In the genomic region with DNA sequence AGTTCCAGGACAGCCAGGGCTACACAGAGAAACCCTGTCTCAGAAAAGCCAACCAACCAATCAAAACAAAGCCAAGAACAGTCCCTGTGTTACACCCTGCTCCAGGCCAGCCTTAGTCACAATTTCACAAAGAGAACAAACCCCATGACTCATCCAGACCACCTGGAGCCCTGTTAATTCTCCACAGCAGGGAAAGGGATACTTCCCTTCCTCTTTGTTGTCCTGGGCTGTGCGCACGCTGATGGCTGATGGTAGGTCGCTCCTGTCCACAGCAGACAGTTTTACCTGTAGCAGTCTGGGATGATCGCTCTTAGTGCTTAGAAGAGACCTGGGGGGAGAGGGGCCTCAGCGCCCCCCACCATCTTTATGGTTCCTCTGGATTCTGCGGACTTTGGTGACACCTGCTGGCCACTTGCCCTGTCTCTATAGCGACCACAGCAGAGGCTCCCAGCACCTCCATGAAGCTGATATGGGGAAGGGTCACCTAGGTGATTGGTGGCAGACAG, we compare ENCODE assay signal across 8 mouse cellular contexts. TPM values are rescaled to one million over a fixed set of nuclear protein-coding genes. Genes with fewer than 3 reads are reported as not detected.
DNase-seq lines count a peak whose midpoint lies in the region; ATAC-seq and TF ChIP-seq lines count a peak whose summit lies in the region.

No protein-coding gene starts in this region.

- H3K27ac ChIP-seq in cerebellum, adult 2 months (ENCODE audit: insufficient read depth, low read length) = no peak overlapping the region
- no peak overlapping the region for H3K27ac ChIP-seq in thymus, adult 2 months (ENCODE audit: control insufficient read depth, insufficient read depth, low read length)
- no peak overlapping the region for H3K27ac ChIP-seq in kidney, embryonic 16.5 days (ENCODE audit: low read length)
- no peak overlapping the region for H3K27ac ChIP-seq in olfactory bulb, adult 2 months (ENCODE audit: insufficient read depth, low read depth, low read length)

- no peak for TF ChIP-seq POLR2A in cerebellum, adult 2 months (IDR thresholded peaks at IDR 0.05; ENCODE audit: borderline replicate concordance, insufficient read depth, low read length)
- no peak for TF ChIP-seq POLR2A in thymus, adult 2 months (IDR thresholded peaks at IDR 0.05; ENCODE audit: control insufficient read depth, extremely low read depth, insufficient read depth, low read length, poor library complexity)
- TF ChIP-seq POLR2A in olfactory bulb, adult 2 months (IDR thresholded peaks at IDR 0.05; ENCODE audit: insufficient read depth, low read depth, low read length) = no peak

- DNase-seq in cerebellum, adult 2 months = peak; percentile 41 to 50
- DNase-seq in cerebellum, adult 11-12 months = no peak
- DNase-seq in thymus, adult 2 months = peak; percentile 29
- no peak for DNase-seq in thymus, postnatal 0 days (ENCODE audit: low spot score)
- peak; percentile 29 for DNase-seq in fibroblast of lung, adult 2 months (ENCODE audit: low read depth)
- DNase-seq in gastrocnemius, postnatal 36 days = no peak

- peak; percentile 55; the same call in 1 of the 2 replicates for ATAC-seq in kidney, embryonic 16.5 days (ENCODE audit: low FRiP score, low TSS enrichment)

- H3K27me3 ChIP-seq in cerebellum, adult 2 months (ENCODE audit: control insufficient read depth, insufficient read depth, low read length) = no peaks in the 10 kb centered on the region
- H3K27me3 ChIP-seq in thymus, adult 2 months (ENCODE audit: control insufficient read depth, insufficient read depth, low read length) = no peaks in the 10 kb centered on the region
- H3K27me3 ChIP-seq in kidney, embryonic 16.5 days (ENCODE audit: insufficient read depth, low read length) = no peaks in the 10 kb centered on the region

- H3K4me2 ChIP-seq in kidney, embryonic 16.5 days (replicated peaks; ENCODE audit: low read depth, low read length) = no peak overlapping the region

- intact Hi-C loops in gastrocnemius, postnatal 36 days (cut with DNase I) = no loop called here

- no peaks in the 10 kb centered on the region for H3K36me3 ChIP-seq in thymus, adult 2 months (ENCODE audit: control insufficient read depth, insufficient read depth, low read length)
- H3K36me3 ChIP-seq in kidney, embryonic 16.5 days (ENCODE audit: insufficient read depth, low read length) = no peaks in the 10 kb centered on the region

- H3K9ac ChIP-seq in kidney, embryonic 16.5 days (replicated peaks; ENCODE audit: low read length) = no peak overlapping the region

- H3K9me3 ChIP-seq in kidney, embryonic 16.5 days (ENCODE audit: low read length) = no peaks in the 10 kb centered on the region

- no peak overlapping the region for H3K4me3 ChIP-seq in cerebellum, adult 2 months (replicated peaks; ENCODE audit: insufficient read depth, low read depth, low read length)
- no peak overlapping the region for H3K4me3 ChIP-seq in thymus, adult 2 months (ENCODE audit: control insufficient read depth, insufficient read depth, low read length)
- no peak overlapping the region for H3K4me3 ChIP-seq in kidney, embryonic 16.5 days (ENCODE audit: low read length)
- H3K4me3 ChIP-seq in olfactory bulb, adult 2 months (ENCODE audit: insufficient read depth, low read depth, low read length) = no peak overlapping the region

- 28% methylated on average over 7 of the region's 7 CpGs for WGBS in cerebellum, adult 2 months
- 62% methylated on average over 7 of the region's 7 CpGs for WGBS in thymus, adult 2 months
- 38% methylated on average over 7 of the region's 7 CpGs for WGBS in kidney, embryonic 16.5 days
- 35% methylated on average over 7 of the region's 7 CpGs for WGBS in olfactory bulb, adult 2 months

- TF ChIP-seq CTCF in cerebellum, adult 2 months (IDR thresholded peaks at IDR 0.05; ENCODE audit: borderline replicate concordance, insufficient read depth, low read depth, low read length) = peak; percentile 70
- TF ChIP-seq CTCF in thymus, adult 2 months (IDR thresholded peaks at IDR 0.05; ENCODE audit: borderline replicate concordance, control insufficient read depth, extremely low read depth, insufficient read depth, low read length, poor library complexity) = peak; percentile 38; the same call in 1 of the 2 replicates
- TF ChIP-seq CTCF in olfactory bulb, adult 2 months (IDR thresholded peaks at IDR 0.05; ENCODE audit: insufficient read depth, low read depth, low read length) = peak; percentile 49; the same call in 1 of the 2 replicates

- no peaks in the 10 kb centered on the region for H3K4me1 ChIP-seq in cerebellum, adult 2 months (ENCODE audit: control insufficient read depth, insufficient read depth, low read length)
- no peaks in the 10 kb centered on the region for H3K4me1 ChIP-seq in thymus, adult 2 months (replicated peaks; ENCODE audit: control insufficient read depth, insufficient read depth, low read length)
- H3K4me1 ChIP-seq in kidney, embryonic 16.5 days (ENCODE audit: insufficient read depth, low read length) = 0 out of 2 replicates have a peak, but pooled peaks cover 3% of the 10 kb centered on the region
- H3K4me1 ChIP-seq in olfactory bulb, adult 2 months (ENCODE audit: control insufficient read depth, insufficient read depth, low read length) = peaks cover 9% of the 10 kb centered on the region; the same call in 1 of the 2 replicates

RNA-seq across cellular contexts. Expression of a gene that starts 24.7 kb away (rescaled TPM):
- 29.3 and 36.5 TPM in 2 replicates for polyA plus RNA-seq in cerebellum, adult 2 months (2012; rRNA removed)
- 48.6 and 56.9 TPM in 2 replicates for polyA plus RNA-seq in thymus, adult 2 months (2012; rRNA removed)
- polyA plus RNA-seq in thymus, postnatal 0 days (2015; fragmentation: Nextera tagmentation; extraction: Ambion mirVana) = 6.9 and 9.6 TPM in 2 replicates
- 18.2 and 20.6 TPM in 2 replicates for polyA plus RNA-seq in kidney, embryonic 16.5 days (2015; fragmentation: Nextera tagmentation; extraction: Ambion mirVana)
- not detected in 2 replicates for polyA plus RNA-seq in olfactory bulb, adult 2 months (2012; ENCODE audit: insufficient read depth, insufficient read length, low replicate concordance, missing spikeins)
- total RNA-seq in gastrocnemius, postnatal 36 days (2021) = 10 to 100 TPM; 27.1 to 27.6 TPM

RNA-seq across cellular contexts. Expression of a gene that starts 53.0 kb away (rescaled TPM):
- 22.3 TPM in 2 replicates for polyA plus RNA-seq in cerebellum, adult 2 months (2012; rRNA removed)
- 25.8 and 29.9 TPM in 2 replicates for polyA plus RNA-seq in thymus, adult 2 months (2012; rRNA removed)
- polyA plus RNA-seq in thymus, postnatal 0 days (2015; fragmentation: Nextera tagmentation; extraction: Ambion mirVana) = 4.7 and 5.9 TPM in 2 replicates
- 14.0 and 17.2 TPM in 2 replicates for polyA plus RNA-seq in kidney, embryonic 16.5 days (2015; fragmentation: Nextera tagmentation; extraction: Ambion mirVana)
- not detected in 2 replicates for polyA plus RNA-seq in olfactory bulb, adult 2 months (2012; ENCODE audit: insufficient read depth, insufficient read length, low replicate concordance, missing spikeins)
- total RNA-seq in gastrocnemius, postnatal 36 days (2021) = 1 to 10 TPM; 5.7 to 6.0 TPM

Comparison
In these comparisons a context has a peak if more than half of its experiments do, and no peak if none do; other contexts are left out.
1. DNase-seq: peak in cerebellum, adult 2 months (2 of 2), thymus, adult 2 months (single experiment) and fibroblast of lung, adult 2 months (single experiment); none in cerebellum, adult 11-12 months (single experiment), thymus, postnatal 0 days (single experiment) and gastrocnemius, postnatal 36 days (0 of 2).
2. Peak in every context shown above with its lines, with median percentiles within 50 percentile points of each other: CTCF ChIP-seq.